Mouse (Mus musculus) erythroblast, embryonic 14.5 days (primary cell): ENCODE data around the gene Rab10.

Source experiments
- GATA1 ChIP-seq: IDR thresholded peaks from 2 replicates; pipeline ENCODE4 v1.6.1; 2012; ENCODE audit warnings: low read length, inconsistent platforms, mixed read lengths
- TAL1 ChIP-seq: IDR thresholded peaks from 3 replicates; pipeline ENCODE4 v1.6.1; 2012; ENCODE audit warnings: low read length, inconsistent platforms, mixed read lengths

DNA sequence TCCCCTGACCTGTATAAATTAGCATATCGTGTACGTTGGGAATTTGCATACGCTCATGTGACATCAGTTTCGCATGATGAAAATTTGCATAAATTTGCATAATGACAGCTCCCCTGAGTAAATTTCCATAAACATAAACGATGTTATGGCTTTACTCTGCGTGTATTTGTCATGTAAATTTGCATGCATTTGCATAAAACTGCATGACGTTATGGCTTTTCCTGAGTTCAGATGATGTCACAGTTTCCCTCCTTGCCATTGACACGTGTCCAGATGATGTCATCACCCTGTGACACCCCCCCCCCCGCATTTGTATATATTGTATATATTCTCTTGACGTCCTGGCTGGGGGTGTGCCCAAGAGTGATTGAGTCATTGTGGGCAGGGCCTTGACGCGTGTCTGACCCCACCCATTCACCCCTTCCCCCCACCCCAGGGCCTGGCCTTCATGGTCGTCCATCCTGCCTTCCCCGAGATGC is 73.6 kb downstream of the Rab10 start:
- TF ChIP-seq GATA1, result no peak
- no peak for TF ChIP-seq TAL1
